Mouse (Mus musculus): ENCODE data around the gene Lgals9.

The Lgals9 gene

DNA sequence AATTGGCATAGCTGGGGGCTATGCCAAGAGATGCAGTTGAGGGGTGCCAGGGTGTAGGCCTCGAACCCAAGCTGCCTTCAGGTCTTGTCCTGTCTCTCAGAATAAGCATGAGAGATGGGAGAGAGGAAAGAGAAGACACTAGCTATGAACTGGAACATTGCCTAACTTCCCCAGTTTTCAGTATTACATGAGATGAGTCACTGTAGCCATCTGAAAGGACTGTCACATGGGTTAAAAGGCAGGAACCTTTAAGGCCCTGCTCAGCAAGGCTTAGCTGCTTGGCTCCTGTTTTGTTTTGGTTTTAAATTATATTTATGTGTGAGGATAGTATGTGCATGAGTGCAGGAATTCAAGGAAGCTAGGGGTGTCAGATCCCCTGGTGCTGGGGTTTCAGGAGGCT lies 68.3 kb downstream of the Lgals9 start:
- no peak for DNase-seq

DNA sequence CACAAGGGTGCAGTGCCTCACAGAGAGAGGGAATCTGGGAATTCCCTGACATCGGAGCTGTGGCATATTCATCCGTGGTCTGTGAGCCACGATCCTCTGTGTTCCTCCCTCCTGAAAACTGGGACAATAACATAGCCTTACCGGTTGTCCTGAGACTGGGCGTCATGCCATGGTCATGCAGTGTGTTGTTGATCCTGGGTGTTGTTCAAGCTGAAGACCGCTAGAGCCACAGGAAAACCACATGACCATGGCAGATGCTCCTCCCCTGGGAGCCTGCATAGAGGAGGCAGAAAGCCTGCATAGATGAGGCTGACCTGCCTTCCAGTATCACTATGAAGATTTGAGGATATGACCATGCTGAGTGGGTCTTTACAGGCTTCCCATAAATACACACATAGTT lies 69.3 kb downstream of the Lgals9 start:
- peak; percentile 12 to 14 for DNase-seq

Measured in cerebellum, adult 18-20 months (tissue).